In genomic region chr3:60057070-60057808, GRCm38 (mm10) we compare ENCODE assay signal across 22 mouse cellular contexts. TPM values are rescaled to one million over a fixed set of nuclear protein-coding genes. Genes with fewer than 3 reads are reported as not detected.
DNase-seq lines count a peak whose midpoint lies in the region; ATAC-seq and TF ChIP-seq lines count a peak whose summit lies in the region.
"Had no signal": no experiment of that assay in that cellular context is flagged by ENCODE, and none has a peak within 500 bp of the region (broad histone marks: within the 10 kb centered on the region; RNA-seq: fewer than 3 reads in every experiment).

No protein-coding gene starts in this region.

- peak; percentile 91 for ATAC-seq in cerebellum, adult (ENCODE audit: insufficient number of reproducible peaks, low FRiP score, low TSS enrichment)
- ATAC-seq in intestine, postnatal 0 days, result peak; percentile 83

- H3K4me1 ChIP-seq in intestine, postnatal 0 days (replicated peaks; ENCODE audit: control insufficient read depth, insufficient read depth, low read length), result 0 out of 2 replicates have a peak, but pooled peaks cover 4% of the 10 kb centered on the region
- H3K4me1 ChIP-seq: forebrain, embryonic 12.5 days; heart, embryonic 15.5 days; hindbrain, embryonic 13.5 days; limb, embryonic 12.5 days; liver, embryonic 13.5 days; neural tube, embryonic 12.5 days had no signal

- no peak overlapping the region for H3K4me3 ChIP-seq in intestine, postnatal 0 days (ENCODE audit: low read depth, low read length)
- H3K4me3 ChIP-seq: forebrain, embryonic 12.5 days; heart, embryonic 15.5 days; hindbrain, embryonic 13.5 days; limb, embryonic 12.5 days; liver, embryonic 13.5 days; neural tube, embryonic 12.5 days had no signal

- no peak overlapping the region for H3K9ac ChIP-seq in intestine, postnatal 0 days (ENCODE audit: low read depth, low read length)
- H3K9ac ChIP-seq: forebrain, embryonic 12.5 days; heart, embryonic 15.5 days; hindbrain, embryonic 13.5 days; limb, embryonic 12.5 days; liver, embryonic 13.5 days; lung, embryonic 14.5 days; neural tube, embryonic 12.5 days had no signal

- H3K27me3 ChIP-seq in intestine, postnatal 0 days (replicated peaks; ENCODE audit: control insufficient read depth, insufficient read depth, low read length), result no peaks in the 10 kb centered on the region
- H3K27me3 ChIP-seq: forebrain, embryonic 12.5 days; heart, embryonic 15.5 days; hindbrain, embryonic 13.5 days; limb, embryonic 12.5 days; liver, embryonic 13.5 days; neural tube, embryonic 12.5 days had no signal

- TF ChIP-seq CTCF in intestine, postnatal 0 days (IDR thresholded peaks at IDR 0.05; ENCODE audit: low read depth), result no peak

- DNase-seq in cerebellum, postnatal 4 days (ENCODE audit: low spot score in 2 of 2), result no peak
- peak; percentile 62 for DNase-seq in cerebellum, adult 9-11 months
- no peak for DNase-seq in B cell, adult 2 months
- DNase-seq in layer of hippocampus, adult 11-12 months (ENCODE audit: low spot score), result no peak
- no peak for DNase-seq in embryo, embryonic 10 days (ENCODE audit: low spot score)
- DNase-seq: heart, postnatal 36 days; layer of hippocampus, postnatal 36 days; liver, embryonic 13.5 days; lung, postnatal 4 days; right cerebral cortex, postnatal 14 days; thymus, adult 18-20 months; thymus, postnatal 36 days had no signal

- no peaks in the 10 kb centered on the region for H3K36me3 ChIP-seq in intestine, postnatal 0 days (ENCODE audit: control insufficient read depth, insufficient read depth)
- H3K36me3 ChIP-seq: forebrain, embryonic 12.5 days; heart, embryonic 15.5 days; hindbrain, embryonic 13.5 days; limb, embryonic 12.5 days; liver, embryonic 13.5 days; neural tube, embryonic 12.5 days had no signal

- H3K27ac ChIP-seq in intestine, postnatal 0 days (ENCODE audit: low read depth, low read length), result no peak overlapping the region
- H3K27ac ChIP-seq: forebrain, embryonic 12.5 days; heart, embryonic 15.5 days; hindbrain, embryonic 13.5 days; limb, embryonic 12.5 days; liver, embryonic 13.5 days; neural tube, embryonic 12.5 days had no signal

- no peaks in the 10 kb centered on the region for H3K9me3 ChIP-seq in intestine, postnatal 0 days (ENCODE audit: control insufficient read depth)
- H3K9me3 ChIP-seq: forebrain, embryonic 12.5 days; heart, embryonic 15.5 days; hindbrain, embryonic 13.5 days; limb, embryonic 12.5 days; liver, embryonic 13.5 days; neural tube, embryonic 12.5 days had no signal

- no peak overlapping the region for H3K4me2 ChIP-seq in intestine, postnatal 0 days (replicated peaks; ENCODE audit: low read depth)
- H3K4me2 ChIP-seq: forebrain, embryonic 12.5 days; heart, embryonic 15.5 days; hindbrain, embryonic 13.5 days; limb, embryonic 12.5 days; liver, embryonic 13.5 days; lung, embryonic 14.5 days; neural tube, embryonic 12.5 days had no signal

- WGBS in intestine, postnatal 0 days, result 64% methylated on average over 2 of the region's 2 CpGs

RNA-seq across cellular contexts. Expression of gene Sucnr1, which starts 24.4 kb away (rescaled TPM):
- polyA plus RNA-seq in intestine, postnatal 0 days (2015; fragmentation: Nextera tagmentation; extraction: Ambion mirVana), result 2.4 and 3.1 TPM in 2 replicates
- polyA plus RNA-seq: embryonic facial prominence, embryonic 11.5 days; forebrain, embryonic 12.5 days; hindbrain, embryonic 13.5 days; limb, embryonic 12.5 days; lung, embryonic 14.5 days; midbrain, embryonic 14.5 days; neural tube, embryonic 12.5 days had no signal

RNA-seq across cellular contexts. Expression of gene Aadac, which starts 31.7 kb away (rescaled TPM):
- 190 and 203 TPM in 2 replicates for polyA plus RNA-seq in intestine, postnatal 0 days (2015; fragmentation: Nextera tagmentation; extraction: Ambion mirVana)
- polyA plus RNA-seq: embryonic facial prominence, embryonic 11.5 days; forebrain, embryonic 12.5 days; hindbrain, embryonic 13.5 days; limb, embryonic 12.5 days; midbrain, embryonic 14.5 days had no signal

RNA-seq across cellular contexts. Expression of gene Aadacl2, which starts 50.7 kb away (rescaled TPM):
- not detected in 2 replicates for polyA plus RNA-seq in intestine, postnatal 0 days (2015; fragmentation: Nextera tagmentation; extraction: Ambion mirVana)
- polyA plus RNA-seq: embryonic facial prominence, embryonic 11.5 days; forebrain, embryonic 12.5 days; heart, embryonic 15.5 days; hindbrain, embryonic 13.5 days; limb, embryonic 12.5 days; liver, embryonic 13.5 days; lung, embryonic 14.5 days; midbrain, embryonic 14.5 days; neural tube, embryonic 12.5 days had no signal
